Mouse (Mus musculus) cerebellum, postnatal 14 days (tissue): ENCODE measurements around the gene Ptpru.

Experiments used
- DNase-seq, 2 experiments: peaks; one replicate each; pipeline ENCODE4 v3.0.0; 2021; ENCODE audit warnings: mixed read lengths in 2 of 2

The Ptpru gene

GRCm38 (mm10) chr4:131837872-131838524, at the start of gene Ptpru:
TSS of gene Ptpru (minus strand) at chr4:131838288.
- peak; percentile 98 to 99 for DNase-seq

DNA sequence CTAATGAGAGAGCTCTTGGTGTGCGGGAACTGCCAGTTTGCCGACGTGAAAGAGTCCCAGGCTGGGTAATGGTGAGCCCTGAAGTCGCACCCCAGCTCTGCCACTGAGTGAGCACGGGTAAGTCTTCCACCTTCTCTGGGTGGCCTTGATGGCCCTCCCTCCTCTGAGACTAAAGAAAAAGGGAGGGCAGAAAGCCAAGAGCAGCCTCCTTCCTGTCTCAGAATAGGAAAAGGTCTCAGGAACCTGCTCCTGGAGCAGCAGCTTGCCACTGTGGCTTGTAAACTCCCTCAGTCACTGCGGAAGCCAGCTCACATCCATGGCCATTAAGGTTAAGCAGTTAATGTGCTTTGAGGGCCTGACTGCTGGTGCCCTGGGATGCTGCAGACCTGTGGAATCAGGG, 47.3 kb upstream of the Ptpru start:
- DNase-seq = no peak

DNA sequence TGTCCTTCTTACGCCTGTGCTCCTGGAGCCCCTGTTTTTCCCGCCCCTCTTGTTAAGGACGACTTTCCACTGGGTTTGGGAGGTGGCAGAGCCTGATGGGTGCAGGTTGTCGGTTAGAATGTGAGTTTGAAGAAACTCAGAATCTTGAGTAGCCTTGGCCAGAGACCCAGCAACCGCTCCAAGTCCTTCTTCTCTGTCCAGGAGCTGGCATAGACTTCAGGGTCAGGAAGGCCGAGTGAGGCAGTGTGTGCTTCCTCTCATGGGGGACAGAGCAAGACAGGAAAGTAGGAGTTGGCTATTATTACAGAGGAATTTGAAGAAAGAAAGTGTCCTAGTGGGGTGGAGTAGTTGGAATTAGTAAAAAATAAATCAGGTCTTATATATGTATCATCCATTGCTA, 45.5 kb upstream of the Ptpru start:
- DNase-seq = no peak

- DNase-seq = no peak
Observed at GRCm38 (mm10) chr4:131881306-131881705, 43.2 kb upstream of the Ptpru start.

GRCm38 (mm10) chr4:131879692-131880091, 41.6 kb upstream of the Ptpru start:
- DNase-seq = no peak

- DNase-seq = no peak
Observed at GRCm38 (mm10) chr4:131876836-131877235, 38.7 kb upstream of the Ptpru start.

- DNase-seq = no peak
Observed at GRCm38 (mm10) chr4:131875242-131875641, 37.2 kb upstream of the Ptpru start.

- no peak for DNase-seq
Observed at GRCm38 (mm10) chr4:131874567-131874966, 36.5 kb upstream of the Ptpru start.

GRCm38 (mm10) chr4:131874169-131874536, 36.1 kb upstream of the Ptpru start:
- DNase-seq = no peak

DNA sequence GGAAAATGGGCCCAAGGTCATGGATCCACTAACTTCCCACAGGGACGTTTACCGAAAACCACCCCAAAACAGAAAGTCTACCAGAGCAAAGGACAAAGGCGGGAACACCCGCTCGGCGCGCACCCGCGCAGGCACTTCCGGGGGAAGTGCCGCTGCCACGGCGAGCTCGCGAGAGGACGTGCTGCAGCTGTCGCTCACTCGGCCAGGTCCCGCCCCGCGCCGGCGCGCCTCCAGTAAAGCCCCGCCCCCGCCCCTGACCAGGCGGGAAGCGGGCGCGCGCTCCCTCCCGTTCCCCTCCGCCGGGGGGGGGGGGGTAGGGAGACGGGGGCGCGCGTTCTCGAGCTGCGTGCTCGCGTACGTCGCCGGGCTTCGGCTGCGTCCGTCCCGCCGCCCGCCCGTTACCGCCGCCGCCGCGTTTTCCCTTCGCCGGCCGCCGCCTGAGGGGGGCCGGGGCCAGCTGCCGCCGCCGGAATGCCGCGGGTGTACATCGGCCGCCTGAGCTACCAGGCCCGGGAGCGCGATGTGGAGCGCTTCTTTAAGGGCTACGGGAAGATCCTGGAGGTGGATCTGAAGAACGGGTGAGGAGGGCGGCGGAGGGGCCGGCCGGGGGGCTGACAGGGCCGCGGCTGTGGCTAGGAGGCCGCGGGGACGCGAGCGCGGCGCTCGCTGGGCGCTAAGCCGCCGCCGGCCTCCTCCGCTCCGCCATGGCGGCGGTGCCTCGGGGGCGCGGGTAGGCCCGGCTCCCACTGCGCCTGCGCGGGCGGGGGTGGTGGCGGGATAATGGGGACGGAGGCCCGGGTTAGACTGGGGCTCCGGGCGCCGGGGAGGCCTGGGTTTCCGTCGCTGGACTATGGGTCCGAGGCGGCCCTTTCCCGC, 35.4 kb upstream of the Ptpru start, which contains the start of gene Srsf4:
Srsf4 (plus strand) TSS at position 325 of the 876 bp plus-strand sequence.
- peak; percentile 96 to 97 for DNase-seq

GRCm38 (mm10) chr4:131872672-131873292, 34.7 kb upstream of the Ptpru start:
- no peak for DNase-seq

DNA sequence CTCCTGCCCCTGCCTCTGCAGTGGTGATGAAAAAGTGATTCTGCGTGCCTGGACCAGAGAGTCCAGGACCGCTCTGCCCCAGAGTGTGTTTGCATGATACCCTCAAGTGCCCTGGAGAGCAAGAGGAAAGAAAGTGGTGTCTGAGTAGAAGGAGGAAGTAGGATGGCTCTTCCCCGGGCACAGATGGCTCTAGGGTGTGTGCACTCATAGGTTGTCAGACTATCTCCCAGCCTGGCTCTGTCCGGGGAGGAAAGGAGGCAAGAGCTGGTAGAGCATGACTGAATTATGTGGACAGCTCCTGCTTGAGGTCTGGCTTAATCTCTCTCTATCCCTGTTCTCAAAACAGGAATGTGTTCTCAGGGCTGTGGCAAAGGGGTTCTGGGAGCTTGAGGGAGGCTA, 23.3 kb upstream of the Ptpru start:
- no peak for DNase-seq

GRCm38 (mm10) chr4:131860492-131861340, 22.6 kb upstream of the Ptpru start:
- DNase-seq = peak; percentile 89 to 92

GRCm38 (mm10) chr4:131854950-131855349, 16.9 kb upstream of the Ptpru start:
- DNase-seq = no peak

- no peak for DNase-seq
Observed at GRCm38 (mm10) chr4:131849986-131850638, 12.0 kb upstream of the Ptpru start.

GRCm38 (mm10) chr4:131848082-131848481, 10.0 kb upstream of the Ptpru start:
- DNase-seq = no peak

- DNase-seq = no peak
Observed at GRCm38 (mm10) chr4:131845991-131846778, 8.1 kb upstream of the Ptpru start.

DNA sequence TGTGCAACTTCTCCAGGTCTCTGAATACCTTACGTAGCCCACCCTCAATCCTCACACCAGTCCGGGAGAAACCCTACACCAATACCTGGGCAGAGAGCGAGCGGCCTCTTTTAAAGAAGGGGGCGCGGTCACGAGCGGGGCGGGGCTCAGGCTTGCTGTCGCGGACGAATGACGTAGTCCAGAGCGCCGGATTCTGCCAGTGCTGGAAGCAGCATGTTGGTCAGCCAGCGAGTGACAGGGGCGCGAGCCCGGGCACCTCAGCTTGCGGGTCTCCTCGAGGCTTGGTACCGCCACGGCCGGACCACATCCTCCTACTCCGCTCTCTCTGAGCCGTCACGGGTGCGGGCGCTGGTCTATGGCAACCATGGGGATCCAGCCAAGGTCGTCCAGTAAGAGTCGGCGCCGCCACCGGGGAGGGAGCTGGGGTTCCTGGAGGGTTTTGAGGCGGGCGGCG, 5.2 kb upstream of the Ptpru start, which contains the start of gene Mecr:
Mecr (plus strand) TSS at position 181 of the 454 bp plus-strand sequence.
- peak; percentile 96 to 97 for DNase-seq

DNA sequence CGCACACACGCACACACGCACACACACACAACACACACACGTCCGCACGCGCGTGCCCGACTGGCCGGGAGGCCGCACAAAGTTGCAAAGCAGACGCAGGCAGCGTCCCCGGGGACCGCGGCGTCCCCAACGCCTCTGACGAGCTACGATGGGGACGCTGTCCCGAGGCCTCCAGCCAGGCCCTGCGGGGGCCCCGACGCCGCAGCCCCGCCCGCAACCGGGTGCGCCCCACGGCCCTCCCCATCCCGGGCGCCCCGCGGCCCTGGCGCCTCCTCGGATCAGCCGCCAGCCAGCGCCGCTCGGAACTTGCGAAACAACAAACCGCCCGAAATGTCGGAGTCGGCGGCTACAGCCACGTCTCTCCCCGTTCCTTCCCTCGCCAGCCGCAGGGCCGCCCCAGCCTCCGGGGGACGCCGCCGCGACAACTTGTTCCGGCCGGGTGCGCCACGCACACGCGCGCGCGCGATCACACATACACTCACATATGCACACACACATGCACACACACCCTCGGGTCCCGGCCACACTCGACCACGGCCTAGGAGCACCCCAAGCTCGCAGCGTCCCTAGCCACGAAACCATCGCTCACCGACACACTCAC, 1.1 kb downstream of the Ptpru start:
- peak; percentile 55 to 56 for DNase-seq

- DNase-seq = peak in 1 of 2 experiments; percentile 43
Observed at GRCm38 (mm10) chr4:131836351-131836881, 1.7 kb downstream of the Ptpru start.
